Mouse (Mus musculus): ENCODE data around the gene Snrnp27. TPM values are rescaled to one million over a fixed set of nuclear protein-coding genes. Genes with fewer than 3 reads are reported as not detected.

The Snrnp27 gene
- total and polyA plus RNA-seq, 2 experiments from 2014 or later = 62.6 to 112 TPM

DNA sequence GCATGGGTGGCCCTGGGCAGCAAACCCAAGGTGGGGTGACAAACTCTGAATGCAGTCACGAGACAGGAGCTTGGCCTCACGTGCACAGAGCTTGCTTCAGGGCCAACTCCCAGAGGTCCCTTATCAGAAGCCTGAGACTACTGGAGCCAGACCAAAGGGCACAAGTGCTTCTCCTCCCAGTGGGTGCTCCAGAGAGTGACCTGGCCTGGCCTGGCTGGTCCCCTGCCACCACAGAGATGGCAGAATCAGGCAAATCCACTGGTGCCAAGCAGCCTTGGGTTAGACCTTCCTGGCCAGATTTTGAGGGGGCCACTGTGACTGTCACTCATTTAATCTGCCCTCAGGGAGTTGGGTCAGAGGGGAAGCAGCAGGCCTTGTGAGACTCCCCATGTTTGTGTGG, 47.8 kb downstream of the Snrnp27 start:
- no peak for ATAC-seq

GRCm38 (mm10) chr6:86630141-86630540, 54.2 kb downstream of the Snrnp27 start:
- no peak overlapping the region for H3K27ac ChIP-seq (ENCODE audit: low read depth, low read length)
- DNase-seq (no peak), ATAC-seq (no peak)
- H3K36me3 ChIP-seq (ENCODE audit: insufficient read depth) = no peaks in the 10 kb centered on the region
- no peak overlapping the region for H3K4me3 ChIP-seq (ENCODE audit: low read depth, low read length)
- no peaks in the 10 kb centered on the region for H3K27me3 ChIP-seq (ENCODE audit: insufficient read depth, low read length)
- H3K9ac ChIP-seq = no peak overlapping the region
- H3K4me2 ChIP-seq (ENCODE audit: low read depth) = no peak overlapping the region
- H3K9me3 ChIP-seq (ENCODE audit: low read length) = no peaks in the 10 kb centered on the region
- no peak for TF ChIP-seq CTCF (IDR thresholded peaks at IDR 0.05; ENCODE audit: low read depth)
- H3K4me1 ChIP-seq (ENCODE audit: insufficient read depth) = no peaks in the 10 kb centered on the region
- 45% methylated on average over 3 of the region's 3 CpGs for WGBS

More for the DNA sequence above, 47.8 kb downstream of the Snrnp27 start:
- H3K27me3 ChIP-seq (ENCODE audit: insufficient read depth, low read length) = no peaks in the 10 kb centered on the region
- TF ChIP-seq CTCF (IDR thresholded peaks at IDR 0.05; ENCODE audit: low read depth) = no peak
- no peak overlapping the region for H3K27ac ChIP-seq (ENCODE audit: low read depth, low read length)
- no peaks in the 10 kb centered on the region for H3K9me3 ChIP-seq (ENCODE audit: low read length)
- H3K4me3 ChIP-seq (ENCODE audit: low read depth, low read length) = no peak overlapping the region
- 81% methylated on average over 2 of the region's 2 CpGs for WGBS
- H3K36me3 ChIP-seq (ENCODE audit: insufficient read depth) = no peaks in the 10 kb centered on the region
- H3K4me2 ChIP-seq (ENCODE audit: low read depth) = no peak overlapping the region
- no peak overlapping the region for H3K9ac ChIP-seq
- H3K4me1 ChIP-seq (ENCODE audit: insufficient read depth) = no peaks in the 10 kb centered on the region
- no peak for DNase-seq

DNA sequence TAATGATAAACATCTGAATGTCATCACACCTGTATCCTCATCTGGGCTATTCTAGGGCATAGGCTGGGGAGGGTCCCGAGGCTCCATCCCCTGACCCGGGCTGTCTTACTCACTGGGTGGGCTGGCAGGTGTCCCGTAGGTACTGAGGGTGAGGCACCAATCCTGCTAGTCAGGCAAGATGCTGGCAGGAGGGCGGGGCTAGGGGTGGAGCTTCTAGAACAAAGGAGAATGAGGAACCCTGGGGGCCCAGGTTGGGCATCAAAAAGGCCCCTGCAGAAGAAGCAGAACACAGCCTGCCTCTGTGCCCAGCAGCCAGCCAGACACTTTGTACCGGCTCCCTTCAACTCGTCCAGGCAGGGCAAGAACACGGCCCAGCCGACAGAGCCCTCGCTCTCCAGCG, 56.4 kb downstream of the Snrnp27 start, which contains the start of gene Asprv1:
TSS of gene Asprv1 (plus strand) at position 219 of the 400 bp plus-strand sequence.
- H3K4me3 ChIP-seq (ENCODE audit: low read depth, low read length) = no peak within 1 kb of the TSS
- no peaks in the 10 kb centered on the region for H3K36me3 ChIP-seq (ENCODE audit: insufficient read depth)
- no peak for TF ChIP-seq CTCF (IDR thresholded peaks at IDR 0.05; ENCODE audit: low read depth)
- H3K4me1 ChIP-seq (ENCODE audit: insufficient read depth) = no peaks in the 10 kb centered on the region
- no peaks in the 10 kb centered on the region for H3K27me3 ChIP-seq (ENCODE audit: insufficient read depth, low read length)
- H3K4me2 ChIP-seq (ENCODE audit: low read depth) = no peak within 1 kb of the TSS
- DNase-seq = no peak
- WGBS = 48% methylated on average over 10 of the region's 10 CpGs
- H3K27ac ChIP-seq (ENCODE audit: low read depth, low read length) = no peak within 1 kb of the TSS
- no peak for ATAC-seq
- H3K9ac ChIP-seq = no peak within 1 kb of the TSS
- no peaks in the 10 kb centered on the region for H3K9me3 ChIP-seq (ENCODE audit: low read length)

Other genes starting within 250 kb of the Snrnp27 start
- 20.5 and 24.8 TPM in 2 replicates for gene C87436, start 246.1 kb downstream of the Snrnp27 start, total RNA-seq (2014; rRNA removed)
- gene C87436, start 246.1 kb downstream of the Snrnp27 start, polyA plus RNA-seq (2015; fragmentation: Nextera tagmentation; extraction: Ambion mirVana) = 19.6 and 21.9 TPM in 2 replicates
- gene Pcbp1, start 158.2 kb downstream of the Snrnp27 start, total RNA-seq (2014; rRNA removed) = 45.7 and 49.3 TPM in 2 replicates
- 340 and 351 TPM in 2 replicates for gene Pcbp1, start 158.2 kb downstream of the Snrnp27 start, polyA plus RNA-seq (2015; fragmentation: Nextera tagmentation; extraction: Ambion mirVana)
- 1.8 and 3.2 TPM in 2 replicates for gene Asprv1, start 56.4 kb downstream of the Snrnp27 start, total RNA-seq (2014; rRNA removed)
- 1.6 TPM in 2 replicates for gene Asprv1, start 56.4 kb downstream of the Snrnp27 start, polyA plus RNA-seq (2015; fragmentation: Nextera tagmentation; extraction: Ambion mirVana)
- 10.7 and 13.8 TPM in 2 replicates for gene Mxd1, start 15.4 kb downstream of the Snrnp27 start, total RNA-seq (2014; rRNA removed)
- gene Mxd1, start 15.4 kb downstream of the Snrnp27 start, polyA plus RNA-seq (2015; fragmentation: Nextera tagmentation; extraction: Ambion mirVana) = 6.9 and 10.0 TPM in 2 replicates
- gene Gmcl1, start 48.9 kb upstream of the Snrnp27 start, total RNA-seq (2014; rRNA removed) = 19.5 and 23.6 TPM in 2 replicates
- gene Gmcl1, start 48.9 kb upstream of the Snrnp27 start, polyA plus RNA-seq (2015; fragmentation: Nextera tagmentation; extraction: Ambion mirVana) = 19.5 and 26.5 TPM in 2 replicates
- 3.8 and 4.0 TPM in 2 replicates for gene Anxa4, start 109.1 kb upstream of the Snrnp27 start, total RNA-seq (2014; rRNA removed)
- 5.3 and 5.8 TPM in 2 replicates for gene Anxa4, start 109.1 kb upstream of the Snrnp27 start, polyA plus RNA-seq (2015; fragmentation: Nextera tagmentation; extraction: Ambion mirVana)
- gene Aak1, start 165.0 kb upstream of the Snrnp27 start, total RNA-seq (2014; rRNA removed) = 45.5 and 57.6 TPM in 2 replicates
- gene Aak1, start 165.0 kb upstream of the Snrnp27 start, polyA plus RNA-seq (2015; fragmentation: Nextera tagmentation; extraction: Ambion mirVana) = 21.4 and 31.0 TPM in 2 replicates

All from forebrain, postnatal 0 days (tissue).